Mouse (Mus musculus) embryonic facial prominence, embryonic 14.5 days (tissue): ENCODE measurements around the gene Nucb1. TPM values are rescaled to one million over a fixed set of nuclear protein-coding genes. Genes with fewer than 3 reads are reported as not detected.
"Not testable (repeated sequence)": the region's sequence is repeated elsewhere in the genome, so short reads cannot be mapped to it uniquely, and the experiment has no call there.

Source experiments
- ATAC-seq: fragments of 200-750 bp; cut with Nextera tagmentation; 2 replicates; pipeline ENCODE4 v1.8.0; 2017; ENCODE audit warnings: low read depth, moderate number of reproducible peaks, moderate TSS enrichment
- DNase-seq: peaks from one replicate; pipeline ENCODE4 v3.0.0-alpha.2; 2015; ENCODE audit warnings: low spot score
- H3K27ac ChIP-seq: fragments of 300-500 bp; sonication (generic); replicated peaks from 2 replicates; pipeline ENCODE4 v1.5.1; 2014; ENCODE audit warnings: low read depth, mild to moderate bottlenecking, low read length, moderate library complexity
- H3K27me3 ChIP-seq: fragments of 300-500 bp; sonication (generic); replicated peaks from 2 replicates; pipeline ENCODE4 v1.6.1; 2014; ENCODE audit warnings: low read length; ENCODE audit not compliant: control insufficient read depth, insufficient read depth
- H3K36me3 ChIP-seq: fragments of 300-500 bp; sonication (generic); 2 replicates; pipeline ENCODE4 v1.6.1; 2014; ENCODE audit warnings: low read length, mixed read lengths; ENCODE audit not compliant: control insufficient read depth, insufficient read depth
- H3K4me1 ChIP-seq: fragments of 300-500 bp; sonication (generic); 2 replicates; pipeline ENCODE4 v1.6.1; 2014; ENCODE audit warnings: antibody characterized with exemption, low read length; ENCODE audit not compliant: control insufficient read depth, insufficient read depth
- H3K4me2 ChIP-seq: fragments of 300-500 bp; sonication (generic); 2 replicates; pipeline ENCODE4 v1.6.1; 2014; ENCODE audit warnings: low read depth, mild to moderate bottlenecking, low read length, moderate library complexity, mixed read lengths
- H3K4me3 ChIP-seq: fragments of 300-500 bp; sonication (generic); 2 replicates; pipeline ENCODE4 v1.5.1; 2014; ENCODE audit warnings: low read depth, mild to moderate bottlenecking, low read length
- H3K9ac ChIP-seq: fragments of 300-500 bp; sonication (generic); 2 replicates; pipeline ENCODE4 v1.6.1; 2014; ENCODE audit warnings: low read depth, mild to moderate bottlenecking, low read length, moderate library complexity, mixed read lengths
- H3K9me3 ChIP-seq: fragments of 300-500 bp; sonication (generic); 2 replicates; pipeline ENCODE4 v1.6.1; 2016; ENCODE audit warnings: low read length; ENCODE audit not compliant: control insufficient read depth
- WGBS: fragments of 180-500 bp; shearing (Covaris S2); extraction: QIAGEN DNeasy Blood & Tissue Kit; methylation state at CpG from one replicate; pipeline ENCODE4 v1.1.7; 2014; 5-methylcytosine and 5-hydroxymethylcytosine counted together
- polyA plus RNA-seq: library from polyadenylated mRNA; unstranded; fragments of >200 nt; fragmentation: Nextera tagmentation; extraction: Ambion mirVana; gene quantifications from 2 replicates; pipeline ENCODE4 v1.2.1, GENCODE M21; 2014

Gene Nucb1
- polyA plus RNA-seq, 1 experiment from 2014 or later: 209 TPM

- Histone ChIP-seq H3K9ac (peak overlapping the region; percentile 54; the same call in 1 of the 2 replicates), H3K36me3 (peaks cover 10% of the 10 kb centered on the region; the same call in 1 of the 2 replicates), H3K27ac (peak overlapping the region; percentile 86), H3K4me1 (peaks cover 17% of the 10 kb centered on the region), H3K9me3 (no peaks in the 10 kb centered on the region), H3K4me3 (peak overlapping the region; percentile 42), H3K27me3 (no peaks in the 10 kb centered on the region), H3K4me2 (peak overlapping the region; percentile 53)
- 58% methylated on average over 16 of the region's 16 CpGs for WGBS
- DNase-seq: no peak
- ATAC-seq: no peak
These were observed 12.1 kb upstream of the Nucb1 start for GRCm38 (mm10) chr7:45522194-45522752.

DNA sequence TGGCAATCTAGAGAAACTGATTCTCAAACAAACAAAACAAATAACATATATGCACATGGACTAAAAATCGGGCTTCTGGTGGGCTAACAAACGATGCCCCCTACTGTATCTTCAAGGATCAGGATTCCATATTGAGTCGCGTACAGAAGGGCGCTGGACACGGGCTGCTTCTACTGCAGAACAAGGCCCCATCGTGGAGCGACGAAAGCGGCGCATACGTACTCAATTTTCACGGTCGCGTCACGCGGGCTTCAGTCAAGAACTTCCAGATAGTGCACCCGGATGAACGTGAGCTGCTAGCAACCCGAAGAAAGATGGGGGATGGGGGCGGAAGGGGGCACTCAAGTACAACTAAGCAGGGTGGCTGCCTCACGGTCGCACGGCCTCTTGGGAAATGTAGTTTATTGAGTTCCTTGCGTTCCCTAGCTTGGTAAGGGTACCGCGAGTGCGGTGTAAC is 11.6 kb upstream of the Nucb1 start:
- H3K4me1 ChIP-seq: peaks cover 17% of the 10 kb centered on the region
- peak overlapping the region; percentile 86 for H3K27ac ChIP-seq

GRCm38 (mm10) chr7:45520605-45521004 is 10.4 kb upstream of the Nucb1 start:
- no peak overlapping the region for H3K4me3 ChIP-seq
- no peaks in the 10 kb centered on the region for H3K9me3 ChIP-seq
- ATAC-seq (no peak), DNase-seq (no peak)
- peaks cover 17% of the 10 kb centered on the region for H3K4me1 ChIP-seq
- no peak overlapping the region for H3K4me2 ChIP-seq
- H3K27ac ChIP-seq: no peak overlapping the region
- no peaks in the 10 kb centered on the region for H3K27me3 ChIP-seq
- 87% methylated on average over 7 of the region's 7 CpGs for WGBS
- H3K36me3 ChIP-seq: peaks cover 10% of the 10 kb centered on the region; the same call in 1 of the 2 replicates
- H3K9ac ChIP-seq: no peak overlapping the region

More for the DNA sequence above, 11.6 kb upstream of the Nucb1 start:
- H3K4me2 ChIP-seq: peak overlapping the region; percentile 53
- under 1% methylated on average over 28 of the region's 28 CpGs for WGBS
- H3K9me3 ChIP-seq: no peaks in the 10 kb centered on the region
- peak overlapping the region; percentile 54 for H3K9ac ChIP-seq
- no peaks in the 10 kb centered on the region for H3K27me3 ChIP-seq
- H3K4me3 ChIP-seq: peak overlapping the region; percentile 42
- H3K36me3 ChIP-seq: peaks cover 10% of the 10 kb centered on the region; the same call in 1 of the 2 replicates
- ATAC-seq (peak; percentile 83), DNase-seq (peak; percentile 98)

DNA sequence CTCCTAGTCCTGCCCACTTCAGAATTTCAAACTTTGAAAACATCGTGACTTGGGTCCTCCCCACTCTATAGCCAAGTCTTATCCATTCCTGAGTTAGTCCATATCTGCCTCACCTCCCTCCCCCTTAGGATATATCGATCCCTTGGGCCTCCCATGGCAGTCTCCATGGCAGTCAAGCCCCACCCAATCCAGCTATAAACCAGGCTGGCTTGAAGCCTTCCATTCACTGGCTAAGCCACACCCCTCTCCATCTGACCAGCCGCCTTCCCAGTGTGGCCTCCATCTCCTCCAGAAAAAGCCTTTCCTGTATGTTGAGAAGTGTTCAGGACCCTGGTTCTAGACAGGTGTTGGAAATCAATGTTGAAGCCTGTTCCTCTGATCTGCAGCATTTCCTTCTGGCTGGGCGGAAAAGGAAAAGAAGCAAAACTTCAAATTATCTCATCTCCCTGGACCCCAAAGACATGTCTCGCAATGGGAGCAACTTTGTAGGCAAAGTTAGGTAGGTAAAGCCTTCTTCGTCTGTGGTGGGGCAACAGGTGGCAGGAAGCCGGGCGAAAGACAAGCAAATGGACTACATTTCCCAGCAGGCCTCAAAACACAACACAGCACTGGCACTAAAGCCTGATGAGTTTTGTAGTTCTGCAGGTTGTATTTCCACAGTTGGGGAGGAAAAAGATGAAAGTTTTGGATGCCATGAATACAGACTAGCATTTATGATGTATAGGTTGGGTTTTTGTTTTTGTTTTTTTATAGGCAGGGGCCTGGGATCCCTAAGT is 9.3 kb upstream of the Nucb1 start:
- no peaks in the 10 kb centered on the region for H3K27me3 ChIP-seq
- H3K4me3 ChIP-seq: no peak overlapping the region
- H3K4me2 ChIP-seq: no peak overlapping the region
- H3K4me1 ChIP-seq: peaks cover 7% of the 10 kb centered on the region; the same call in 1 of the 2 replicates
- no peak for ATAC-seq
- H3K27ac ChIP-seq: no peak overlapping the region
- H3K9me3 ChIP-seq: no peaks in the 10 kb centered on the region
- H3K9ac ChIP-seq: no peak overlapping the region
- DNase-seq: no peak
- WGBS: 80% methylated on average over 8 of the region's 8 CpGs
- peaks cover 10% of the 10 kb centered on the region; the same call in 1 of the 2 replicates for H3K36me3 ChIP-seq

DNA sequence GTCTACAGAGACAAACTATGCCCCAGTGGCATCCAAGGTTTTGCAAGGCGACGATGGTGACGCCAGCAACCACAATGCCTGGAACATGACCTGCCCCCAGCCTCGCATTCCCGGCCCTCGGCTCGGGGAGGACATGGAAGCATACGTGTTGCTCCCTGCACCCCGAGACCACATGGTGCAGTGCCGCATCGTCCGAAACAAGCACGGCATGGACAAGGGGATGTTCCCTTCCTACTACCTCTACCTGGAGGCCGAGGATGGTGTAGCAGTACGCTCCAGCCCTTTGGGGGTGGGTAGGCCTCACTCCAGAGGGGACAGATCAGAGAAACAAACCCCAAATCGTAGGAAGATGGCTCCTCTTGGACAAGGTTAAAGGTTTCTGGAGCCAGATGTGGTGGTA is 8.4 kb upstream of the Nucb1 start:
- no peak overlapping the region for H3K27ac ChIP-seq

DNA sequence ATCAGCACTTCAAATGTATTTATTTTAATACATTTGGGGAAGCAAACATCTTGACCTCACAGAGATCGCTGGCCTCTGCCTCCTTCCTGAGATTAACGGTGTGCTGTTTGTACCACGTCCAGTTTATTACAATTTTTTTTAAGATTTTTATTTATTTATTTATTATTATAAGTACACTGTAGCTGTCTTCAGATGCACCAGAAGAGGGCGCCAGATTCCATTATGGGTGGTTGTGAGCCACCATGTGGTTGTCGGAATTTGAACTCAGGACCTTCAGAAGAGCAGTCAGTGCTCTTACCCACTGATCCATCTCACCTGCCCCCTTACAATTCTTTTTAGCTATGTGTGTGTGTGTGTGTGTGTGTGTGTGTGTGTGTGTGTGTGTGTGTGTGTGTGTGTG is 6.6 kb upstream of the Nucb1 start:
- H3K4me1 ChIP-seq, DNase-seq, H3K4me2 ChIP-seq, H3K9ac ChIP-seq, H3K4me3 ChIP-seq, H3K27ac ChIP-seq, H3K36me3 ChIP-seq, H3K9me3 ChIP-seq, H3K27me3 ChIP-seq, ATAC-seq: not testable (repeated sequence)
- WGBS: 71% methylated on average over 5 of the region's 5 CpGs

More for the DNA sequence above, 8.4 kb upstream of the Nucb1 start:
- no peak for DNase-seq
- Histone ChIP-seq H3K9ac (no peak overlapping the region), H3K4me2 (no peak overlapping the region), H3K4me1 (peaks cover 5% of the 10 kb centered on the region; the same call in 1 of the 2 replicates), H3K36me3 (peaks cover 10% of the 10 kb centered on the region; the same call in 1 of the 2 replicates), H3K9me3 (no peaks in the 10 kb centered on the region), H3K27me3 (no peaks in the 10 kb centered on the region), H3K4me3 (no peak overlapping the region)
- WGBS: 92% methylated on average over 16 of the region's 16 CpGs
- ATAC-seq: no peak

DNA sequence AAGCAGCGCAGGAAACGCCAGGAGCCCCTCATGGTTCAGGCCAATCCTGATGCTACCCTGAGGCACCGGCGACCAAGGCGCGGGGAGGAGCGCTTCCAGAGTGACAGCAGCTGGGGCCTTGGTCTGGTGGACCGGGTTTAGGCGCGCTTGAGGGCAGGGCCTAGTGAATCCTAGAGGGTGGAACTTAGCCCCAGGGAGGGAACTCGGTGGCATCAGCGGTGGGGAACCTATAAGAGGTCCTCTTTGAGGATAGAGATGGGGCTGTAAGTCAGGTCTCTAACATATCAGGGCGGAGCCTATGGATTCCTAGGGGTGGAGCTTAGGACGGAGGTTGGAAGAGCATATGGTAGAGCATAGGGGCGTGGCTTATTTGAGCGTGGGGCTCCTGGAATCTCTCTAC is 5.2 kb upstream of the Nucb1 start:
- Histone ChIP-seq H3K9me3 (no peaks in the 10 kb centered on the region), H3K27ac (peak overlapping the region; percentile 50; the same call in 1 of the 2 replicates), H3K36me3 (no peaks in the 10 kb centered on the region), H3K27me3 (no peaks in the 10 kb centered on the region), H3K4me2 (peak overlapping the region; percentile 1; the same call in 1 of the 2 replicates), H3K9ac (no peak overlapping the region), H3K4me3 (no peak overlapping the region), H3K4me1 (no peaks in the 10 kb centered on the region)
- ATAC-seq (peak; percentile 12; the same call in 1 of the 2 replicates), DNase-seq (no peak)
- 24% methylated on average over 15 of the region's 16 CpGs for WGBS

DNA sequence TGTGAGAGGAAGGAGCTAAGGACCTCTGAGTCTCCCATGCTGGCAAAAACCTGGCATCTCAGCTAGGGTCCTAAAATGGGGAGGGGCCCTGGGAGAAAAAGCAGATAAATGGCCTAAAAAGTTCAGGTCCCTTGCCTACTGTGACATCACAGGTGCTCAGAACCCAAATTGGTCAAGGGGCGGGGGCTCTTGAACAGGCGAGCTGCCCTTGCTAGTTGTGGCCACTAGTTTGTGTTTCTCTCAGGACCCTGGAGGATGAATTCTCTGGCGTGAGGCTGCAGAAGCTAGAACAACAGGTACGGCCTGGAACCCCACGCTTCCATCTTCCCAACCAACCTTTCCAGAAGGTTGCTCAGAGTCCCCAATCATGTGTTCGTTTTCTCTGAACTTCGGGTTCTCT is 4.2 kb upstream of the Nucb1 start:
- Histone ChIP-seq H3K4me3 (no peak overlapping the region), H3K4me2 (no peak overlapping the region), H3K36me3 (no peaks in the 10 kb centered on the region), H3K4me1 (peaks cover 3% of the 10 kb centered on the region), H3K27ac (0 out of 2 replicates have a peak overlapping the region, but pooled peaks have one; percentile 50), H3K27me3 (no peaks in the 10 kb centered on the region), H3K9me3 (no peaks in the 10 kb centered on the region), H3K9ac (no peak overlapping the region)
- DNase-seq (no peak), ATAC-seq (no peak)
- WGBS: 70% methylated on average over 7 of the region's 7 CpGs
